Mouse (Mus musculus): Measurements from ENCODE around the gene Ets1.

Ets1 gene

DNA sequence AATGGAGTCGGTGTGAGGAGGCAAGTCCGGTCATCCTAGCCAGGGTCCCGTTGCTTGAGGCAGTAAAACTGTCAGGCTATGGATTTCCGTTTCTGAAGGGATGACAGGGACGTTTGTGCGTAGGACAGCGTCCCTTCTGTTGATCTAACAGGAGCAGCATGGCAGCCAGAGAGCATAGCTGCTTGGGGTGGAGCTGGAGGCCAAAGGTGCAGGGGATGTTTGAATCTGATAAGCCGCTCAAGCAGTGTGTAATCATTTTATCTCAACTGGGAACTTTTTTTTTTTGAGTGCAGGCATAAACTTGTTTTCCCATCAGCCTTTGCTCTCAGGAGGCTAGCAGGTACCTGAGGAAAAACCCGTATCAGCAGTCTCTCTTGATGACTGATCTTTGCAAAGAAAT, 95.8 kb downstream of the Ets1 start:
- no peak for DNase-seq

DNA sequence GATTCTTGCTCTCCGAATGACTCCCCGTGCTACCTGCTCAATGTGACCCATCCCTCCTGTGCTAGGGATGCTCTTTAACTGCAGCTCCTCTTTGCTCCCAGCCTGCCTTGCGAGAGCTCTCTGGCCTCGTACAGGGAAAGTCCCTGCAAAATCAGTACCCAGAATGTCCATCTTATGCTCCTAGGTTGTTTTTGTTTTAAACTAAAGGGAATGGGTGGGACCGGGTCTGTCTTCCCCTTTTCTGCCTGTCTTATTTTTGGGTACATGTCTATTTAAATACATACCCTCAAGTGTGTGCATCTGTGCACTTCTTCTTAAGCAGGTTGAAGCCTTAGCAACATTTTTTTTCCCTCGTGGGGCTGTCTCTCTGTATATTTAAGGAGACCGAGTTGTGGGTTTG, 99.0 kb downstream of the Ets1 start:
- DNase-seq: no peak

DNA sequence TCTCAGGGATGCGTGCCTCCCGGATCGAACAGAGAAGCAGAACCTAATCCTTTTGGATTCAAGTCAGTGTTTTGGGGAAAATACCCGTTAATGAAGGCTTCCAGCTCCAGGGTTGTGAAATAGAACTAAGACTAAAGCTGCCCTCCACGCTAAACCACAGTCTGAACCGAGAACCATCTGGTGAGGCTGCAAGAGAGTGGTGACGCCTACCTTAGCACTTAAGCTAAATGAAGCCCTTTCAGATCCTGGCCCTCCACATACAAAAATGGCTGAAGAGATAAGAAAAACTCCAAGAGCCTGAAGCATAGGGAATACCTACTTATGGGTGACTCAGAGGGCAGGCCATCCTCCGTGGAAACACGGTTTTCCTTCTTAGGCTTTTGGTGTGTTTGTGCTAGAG, 100.0 kb downstream of the Ets1 start:
- DNase-seq: no peak

DNA sequence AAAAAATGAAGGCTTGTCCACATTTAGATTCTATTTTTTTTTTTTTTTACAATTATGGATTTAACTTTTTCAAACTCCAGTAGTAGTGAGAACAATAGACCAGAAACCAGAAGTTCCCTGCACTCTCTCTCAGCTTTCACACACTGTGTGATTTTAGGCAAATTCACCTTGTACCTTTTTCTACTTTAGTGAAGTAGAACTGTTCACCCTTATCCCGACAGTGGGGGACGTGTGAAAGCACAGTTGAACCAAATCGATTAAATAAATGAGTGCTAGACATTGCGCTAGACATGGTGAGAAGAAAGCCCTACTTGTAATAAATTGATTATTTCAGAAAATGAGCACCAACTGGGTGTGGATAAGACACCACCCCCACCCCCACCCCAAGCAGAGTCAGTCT, 104.0 kb downstream of the Ets1 start:
- no peak for DNase-seq

DNA sequence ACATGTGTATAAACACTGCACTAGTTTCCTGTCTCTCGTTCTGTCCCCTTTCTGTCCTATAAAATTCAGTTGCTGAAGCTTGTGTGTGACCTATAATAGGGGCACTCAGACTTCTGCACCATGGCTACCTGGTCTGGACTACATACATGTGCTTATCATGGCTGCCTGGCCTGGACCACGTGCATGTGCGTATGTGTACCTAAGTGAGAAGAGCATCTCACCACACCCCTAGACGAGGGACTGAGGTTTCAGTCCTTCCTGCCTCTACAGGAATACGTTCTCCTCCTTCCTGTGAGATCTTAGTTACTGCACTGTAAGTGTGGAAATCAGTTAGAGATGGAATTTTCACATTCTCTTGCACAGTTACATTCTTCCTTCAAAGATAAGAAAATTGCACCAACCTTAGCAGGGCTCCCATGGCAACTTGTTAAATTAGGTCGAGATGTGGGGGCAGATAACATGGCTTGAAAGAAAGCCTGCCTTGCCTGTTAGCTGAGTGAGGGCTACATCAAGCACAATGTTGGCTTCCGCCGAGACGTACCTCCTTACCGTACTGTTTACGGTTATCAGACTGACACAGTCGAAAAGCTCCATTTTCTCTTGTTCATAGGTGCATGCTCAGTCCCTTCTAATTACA, 104.8 kb downstream of the Ets1 start:
- DNase-seq: no peak

DNA sequence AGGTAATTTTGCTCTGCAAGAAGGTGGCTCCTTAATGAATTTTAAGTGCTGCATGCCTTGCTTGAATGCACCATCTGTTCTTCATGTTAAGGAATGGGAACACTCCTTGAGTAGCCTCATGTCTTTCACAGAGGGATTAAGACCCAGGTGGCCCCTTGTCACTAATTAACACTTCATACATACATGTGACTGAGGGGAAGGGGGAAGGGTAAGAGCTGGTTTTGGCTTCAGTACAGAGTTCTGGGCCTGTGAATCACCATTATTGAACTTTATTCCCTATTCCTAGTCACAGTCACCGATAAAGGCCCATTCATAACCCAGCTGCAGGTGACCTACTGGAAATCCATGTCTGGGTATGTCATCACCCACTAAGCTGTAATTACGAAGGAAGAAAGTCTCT, 105.7 kb downstream of the Ets1 start:
- DNase-seq: no peak

DNA sequence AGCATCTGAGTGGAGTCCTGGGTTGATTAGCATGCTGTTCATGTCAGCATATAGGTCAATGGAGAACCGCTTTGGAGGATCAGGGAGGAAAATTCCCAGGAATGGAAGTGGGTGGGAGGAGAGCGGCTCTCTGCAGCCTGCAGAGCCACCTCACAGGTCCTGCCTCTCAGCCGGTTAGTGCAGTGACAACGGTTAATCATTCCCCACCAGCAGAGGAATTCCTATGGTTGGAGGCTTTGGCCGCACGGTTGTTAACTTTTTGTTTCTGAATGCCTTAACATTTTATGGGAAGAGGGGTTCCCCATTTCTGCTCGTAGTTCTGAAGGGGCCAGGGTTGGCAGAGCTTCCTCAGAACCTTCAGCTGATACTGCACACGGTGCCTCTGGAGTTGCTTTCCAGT, 107.1 kb downstream of the Ets1 start:
- DNase-seq: no peak

DNA sequence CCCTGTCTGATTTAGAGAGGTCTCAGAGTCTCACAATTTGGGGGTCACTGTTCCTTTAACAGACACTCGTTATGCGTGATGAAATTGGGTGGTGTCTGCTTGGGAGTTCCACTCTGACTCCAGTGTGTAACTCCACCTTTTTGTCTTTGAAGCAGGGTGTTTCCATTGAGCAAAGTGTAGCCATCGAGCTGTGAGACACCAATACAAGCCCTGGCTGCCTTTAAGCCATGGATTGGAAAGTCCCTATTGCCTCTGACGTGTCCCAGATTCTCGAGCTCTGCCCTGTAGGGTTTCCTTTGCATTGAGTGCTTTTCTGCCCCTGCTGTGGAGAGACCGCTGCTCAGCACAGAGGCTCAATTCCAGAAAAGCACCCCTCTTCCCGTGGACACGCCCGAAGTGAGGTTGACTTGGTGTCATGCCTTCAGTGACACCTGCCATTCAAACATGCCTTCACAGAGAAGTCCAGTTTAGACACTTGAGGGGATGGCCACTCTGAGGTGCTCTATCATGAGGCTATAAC, 107.7 kb downstream of the Ets1 start:
- DNase-seq: no peak

DNA sequence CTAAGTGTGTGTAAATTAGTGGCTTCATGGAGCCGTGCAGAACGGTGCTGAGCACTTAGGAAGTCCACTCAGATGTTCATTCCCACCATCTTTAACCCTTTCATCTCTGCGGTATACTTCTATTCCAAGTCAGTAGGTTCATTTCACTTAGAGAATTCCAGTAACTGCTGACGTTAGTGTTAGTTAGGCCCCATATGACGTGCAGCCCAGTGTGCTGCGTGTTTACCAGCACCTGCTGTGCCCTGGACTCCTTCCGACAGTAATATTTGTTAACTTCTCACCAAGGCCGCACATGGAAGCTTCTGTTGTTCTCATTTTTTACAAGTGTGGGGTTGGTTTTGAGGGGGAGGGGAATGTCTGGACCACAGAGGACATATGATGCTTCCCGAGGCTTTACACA, 108.3 kb downstream of the Ets1 start:
- no peak for DNase-seq

DNA sequence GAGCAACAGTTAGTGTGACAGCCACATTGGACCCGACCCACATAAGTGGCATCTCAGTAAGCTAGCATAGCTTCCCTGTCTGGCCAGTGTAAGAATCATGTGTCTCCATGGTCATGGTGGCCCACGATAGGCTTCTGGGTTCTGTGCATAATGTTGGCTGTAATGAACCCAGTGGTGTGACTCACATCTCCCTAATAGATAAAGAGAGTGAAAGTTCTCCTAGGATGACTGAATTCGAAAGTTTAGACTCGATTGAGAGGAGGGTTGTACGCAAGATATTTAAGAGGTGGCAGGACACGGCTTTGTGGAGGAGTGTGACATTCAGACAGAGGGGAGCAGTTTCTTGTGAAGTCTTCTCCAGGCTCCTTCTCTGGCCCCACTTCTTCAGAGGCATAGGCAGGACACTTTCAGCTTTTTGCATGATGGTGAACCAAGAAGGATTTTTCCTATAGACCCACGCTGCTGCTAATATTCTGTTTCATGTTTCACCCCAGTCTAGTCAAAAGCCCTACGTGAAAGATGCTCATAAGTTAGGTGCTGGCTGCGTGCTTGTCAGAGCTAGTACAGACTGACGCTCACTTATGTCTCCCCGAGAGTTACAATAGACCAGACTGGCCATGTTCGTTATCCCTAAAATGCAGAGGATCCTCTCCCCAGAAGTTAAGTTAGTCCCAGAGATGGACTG, 109.2 kb downstream of the Ets1 start:
- no peak for DNase-seq

DNA sequence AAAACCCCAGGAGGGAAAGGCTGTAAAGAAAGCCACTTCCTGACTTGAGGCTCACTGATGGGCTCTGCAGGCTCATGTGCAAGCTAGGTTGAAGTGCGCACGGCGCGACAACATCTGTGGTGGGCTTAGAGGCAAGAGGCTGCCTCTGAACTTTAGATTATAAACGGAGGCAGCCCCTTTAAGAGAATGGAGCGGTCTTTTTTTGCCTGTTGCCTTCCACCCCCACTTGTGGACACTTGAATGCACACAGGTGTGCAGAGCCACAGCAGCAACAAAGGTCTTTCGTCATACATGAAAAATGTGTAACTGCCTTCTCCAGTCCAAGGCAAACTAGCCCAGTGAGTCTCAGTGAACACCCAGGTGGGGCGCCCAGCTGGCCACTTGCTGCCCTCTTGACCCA, 110.0 kb downstream of the Ets1 start:
- no peak for DNase-seq

DNA sequence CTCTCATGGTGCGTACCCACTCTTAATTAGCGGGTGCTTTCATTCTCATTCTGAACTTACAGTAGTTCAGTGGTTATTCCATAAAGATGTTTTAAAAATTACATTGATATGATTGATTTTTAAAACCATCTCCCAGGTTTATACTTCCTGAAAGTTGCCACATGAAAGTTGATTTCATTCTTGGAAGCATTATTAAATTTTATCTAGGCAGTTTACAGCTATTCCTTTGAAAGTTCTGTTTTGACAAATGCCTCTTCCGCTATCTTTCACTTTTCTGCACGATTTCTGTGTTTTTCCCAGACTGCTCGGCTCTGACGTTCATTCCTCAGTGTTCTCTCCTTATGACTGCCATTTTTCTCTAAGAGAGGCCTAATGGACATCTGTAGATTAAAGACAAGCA, 110.6 kb downstream of the Ets1 start:
- DNase-seq: no peak

DNA sequence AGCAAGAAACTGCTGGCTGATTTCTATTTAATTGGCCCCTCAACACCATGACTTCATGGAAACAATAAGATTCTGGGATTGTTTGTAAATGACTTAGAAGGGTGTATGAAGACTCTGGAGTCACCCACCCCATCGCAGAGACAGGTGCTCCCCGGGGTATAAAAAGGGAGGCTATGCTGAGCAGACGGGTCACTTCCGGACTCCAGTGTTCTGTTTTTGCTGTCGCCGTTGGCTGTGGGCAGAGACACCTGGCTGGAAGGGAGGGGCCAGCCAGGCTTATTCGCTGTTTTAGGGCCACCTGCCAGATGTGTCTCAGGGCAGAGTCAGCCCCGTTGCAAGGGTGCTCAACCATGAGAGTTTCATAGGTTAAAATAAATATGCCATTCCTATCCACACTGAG, 111.6 kb downstream of the Ets1 start:
- no peak for DNase-seq

DNA sequence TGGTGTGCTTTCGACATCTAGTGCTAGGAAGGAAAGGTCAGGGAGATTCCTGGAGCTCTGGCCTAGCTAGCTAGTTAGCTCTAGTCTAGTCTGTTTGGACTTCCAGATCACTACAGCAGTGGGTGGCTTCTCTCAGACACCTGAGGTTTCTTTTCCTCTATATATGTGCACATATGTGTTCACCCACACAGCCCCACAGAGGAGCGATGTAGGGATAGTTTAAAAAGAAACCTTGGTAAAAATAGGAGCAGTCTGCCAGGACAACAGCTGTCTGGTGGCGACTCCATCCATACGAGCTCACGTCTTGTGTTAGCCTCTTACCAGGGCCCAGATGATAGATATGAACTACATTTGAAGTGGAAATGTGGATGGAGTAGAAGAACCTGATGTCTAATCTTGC, 112.5 kb downstream of the Ets1 start:
- DNase-seq: no peak

DNA sequence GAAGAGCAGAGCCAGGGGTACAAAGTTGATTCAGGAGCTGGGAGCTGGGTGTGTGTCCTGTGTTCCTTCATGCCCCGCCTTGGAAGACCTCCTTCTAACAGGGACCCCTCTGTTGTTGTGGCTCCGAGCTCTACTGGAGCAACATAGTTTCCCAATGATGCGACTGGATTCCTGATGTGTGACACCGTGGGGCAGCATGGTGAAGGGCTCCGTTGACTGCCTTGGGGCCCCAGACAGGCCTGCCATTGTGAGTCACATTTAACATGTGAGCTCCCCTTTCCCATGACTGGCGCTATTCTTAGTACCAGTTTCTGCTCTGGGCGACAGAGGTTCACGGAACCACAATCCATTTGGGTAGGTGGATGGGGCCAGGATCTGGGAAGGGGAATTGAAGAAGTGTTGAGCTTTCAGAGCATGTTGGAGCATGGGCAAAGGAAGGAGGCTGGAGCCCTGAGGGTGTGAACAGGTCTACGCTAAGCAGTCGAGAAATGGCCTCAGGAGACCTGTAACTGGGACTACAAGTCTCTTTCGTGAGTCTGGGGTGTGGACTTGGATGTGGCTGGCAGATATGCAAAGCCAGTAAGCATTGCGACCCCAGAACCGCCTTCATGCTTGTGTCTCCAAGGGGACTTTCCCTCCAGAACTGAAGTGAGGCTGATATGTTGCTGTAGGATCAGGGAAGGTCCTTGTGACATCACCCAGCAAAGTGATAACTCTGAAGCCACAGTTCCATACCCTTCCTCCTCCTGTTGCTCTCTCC, 113.9 kb downstream of the Ets1 start:
- DNase-seq: no peak

DNA sequence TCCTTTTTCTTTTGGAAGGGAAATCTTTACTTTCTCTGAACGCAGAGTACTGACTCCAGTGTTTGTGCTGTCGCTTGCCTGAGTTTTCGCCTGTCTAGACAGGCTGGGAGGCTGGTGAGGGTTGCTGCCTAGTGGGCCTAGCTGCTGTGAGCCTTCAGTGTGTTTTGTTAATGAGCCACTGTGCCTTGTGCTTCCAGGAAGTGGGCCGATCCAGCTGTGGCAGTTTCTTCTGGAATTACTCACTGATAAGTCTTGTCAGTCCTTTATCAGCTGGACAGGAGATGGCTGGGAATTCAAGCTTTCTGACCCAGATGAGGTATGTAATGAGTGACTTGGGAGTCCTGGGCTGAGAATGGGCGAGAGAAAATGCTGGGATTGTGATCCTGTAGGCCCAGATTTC, 116.6 kb downstream of the Ets1 start:
- no peak for DNase-seq

DNA sequence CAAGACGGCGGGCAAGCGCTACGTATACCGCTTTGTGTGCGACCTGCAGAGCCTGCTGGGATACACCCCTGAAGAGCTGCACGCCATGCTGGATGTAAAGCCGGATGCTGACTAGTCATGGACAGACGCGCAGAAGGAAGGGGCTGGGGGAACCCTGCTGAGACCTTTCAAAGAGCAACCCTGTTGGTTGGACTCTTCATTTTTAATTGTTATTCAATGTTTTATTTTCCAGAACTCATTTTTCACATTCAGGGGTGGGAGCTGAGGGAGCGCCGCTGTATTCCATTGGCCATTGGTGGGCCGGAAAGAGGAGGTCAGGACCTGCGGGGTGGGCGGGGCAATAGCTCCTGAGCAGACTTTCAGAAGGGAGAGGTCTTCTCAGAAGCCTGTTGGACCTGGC, 118.3 kb downstream of the Ets1 start:
- no peak for DNase-seq

DNA sequence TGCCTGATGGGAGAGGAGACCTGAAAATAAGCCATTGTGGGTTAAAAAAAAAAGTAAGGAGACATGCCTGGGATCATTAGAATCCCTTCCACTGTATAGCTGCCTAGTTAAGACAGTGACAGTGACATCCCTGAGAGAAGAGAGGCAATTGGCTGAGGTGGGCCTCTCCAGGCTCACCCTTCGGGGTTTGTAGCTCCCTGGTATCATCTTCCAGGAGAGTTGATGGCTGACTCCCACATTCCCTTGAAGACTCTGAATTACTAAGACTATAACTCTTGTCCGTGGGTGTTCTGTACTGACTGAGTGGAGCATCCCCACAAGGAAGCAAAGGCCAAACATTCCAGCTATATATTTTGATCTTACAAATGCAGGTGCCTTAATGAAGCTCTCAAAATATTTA, 120.0 kb downstream of the Ets1 start:
- DNase-seq: no peak

DNA sequence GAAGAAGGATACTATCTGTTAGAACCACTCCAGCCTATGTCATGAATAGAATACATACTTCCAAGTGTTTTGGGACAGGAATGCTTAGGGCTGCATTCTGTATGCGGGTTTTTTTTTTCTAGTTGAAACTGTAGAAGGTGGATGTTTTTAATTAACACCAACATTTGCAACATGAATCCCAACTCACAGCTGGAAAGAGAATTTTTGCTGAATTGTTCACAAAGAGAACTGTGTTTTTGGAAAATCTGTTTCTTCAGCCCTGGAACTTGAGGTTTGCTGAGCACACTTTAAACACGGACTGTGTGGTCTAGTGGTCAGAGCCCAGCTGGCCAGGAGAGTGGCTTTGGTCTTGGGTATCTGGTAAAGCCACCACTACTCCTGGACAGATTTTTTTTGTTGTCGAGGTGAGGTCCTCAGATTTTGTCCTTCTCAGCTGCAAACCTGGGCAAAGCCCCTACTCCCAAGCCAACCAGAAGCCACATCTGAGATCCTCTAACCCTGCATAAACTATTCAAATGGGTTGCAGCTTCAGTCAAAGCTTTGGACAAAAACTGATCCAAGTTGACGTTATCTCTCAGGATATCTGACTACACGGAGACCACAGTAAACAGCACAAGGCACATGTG, 122.4 kb downstream of the Ets1 start:
- DNase-seq: no peak

DNA sequence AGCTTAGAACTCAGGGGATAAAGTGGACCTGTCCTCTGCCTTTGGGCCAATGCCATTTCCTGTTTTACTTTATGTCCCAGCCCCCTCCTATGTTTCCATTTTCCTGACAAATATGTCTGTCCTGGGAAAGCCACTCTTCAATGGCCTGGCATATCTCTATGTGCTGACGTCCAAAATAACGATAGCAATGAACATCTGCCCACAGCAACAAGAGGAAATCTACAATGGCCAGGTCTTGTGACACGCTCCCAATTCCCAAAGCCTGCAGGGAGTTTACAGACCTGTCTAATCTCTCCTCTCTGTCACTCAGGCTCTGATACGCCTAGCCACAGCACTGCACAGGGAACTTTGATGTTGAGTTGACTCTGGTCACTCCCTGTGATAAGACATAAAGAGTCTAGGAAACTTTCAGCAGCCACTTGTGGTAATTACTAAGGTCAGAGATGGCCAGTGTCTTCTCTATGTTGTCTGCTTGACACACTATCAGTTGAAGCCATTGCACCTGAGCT, 124.7 kb downstream of the Ets1 start:
- DNase-seq: no peak

DNA sequence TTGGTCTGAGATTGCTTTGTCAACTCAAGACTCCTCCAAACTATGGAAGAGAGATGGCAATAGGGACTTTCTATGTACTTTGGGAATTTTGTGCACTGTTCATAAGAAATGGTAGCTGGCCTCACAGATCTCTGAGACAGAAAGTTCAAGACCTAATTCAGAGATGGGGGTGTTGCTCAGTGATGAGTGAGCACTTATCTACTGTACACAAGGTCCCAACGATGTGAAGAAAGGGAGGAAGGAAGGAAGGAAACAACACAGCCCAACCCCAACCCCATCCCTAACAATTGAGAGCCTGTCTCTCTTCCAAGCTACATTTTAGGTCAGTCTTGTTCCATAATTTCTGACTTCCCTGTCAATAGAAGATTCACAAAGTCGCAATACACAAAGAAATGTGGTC, 125.3 kb downstream of the Ets1 start:
- DNase-seq: no peak

DNA sequence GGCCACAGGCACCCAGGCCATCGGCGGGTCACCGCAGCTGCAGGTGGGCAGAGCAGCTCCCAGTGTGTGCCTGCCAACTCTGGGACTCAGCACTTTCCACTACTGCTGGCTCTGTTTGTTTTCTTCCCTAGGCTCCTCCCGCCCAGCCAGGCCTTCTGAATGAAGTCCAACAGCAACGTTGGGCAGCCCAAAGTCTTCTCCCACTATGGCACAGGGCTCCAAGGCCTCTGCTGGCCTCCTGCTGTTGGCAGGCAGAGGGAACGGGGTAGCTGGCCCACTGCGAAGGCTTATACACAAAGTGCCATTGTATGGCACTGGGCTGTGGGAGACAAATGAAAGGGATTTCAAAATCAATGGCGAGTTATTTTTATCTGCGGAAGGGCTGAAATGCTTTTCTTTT, 128.4 kb downstream of the Ets1 start:
- DNase-seq: peak; percentile 13

DNA sequence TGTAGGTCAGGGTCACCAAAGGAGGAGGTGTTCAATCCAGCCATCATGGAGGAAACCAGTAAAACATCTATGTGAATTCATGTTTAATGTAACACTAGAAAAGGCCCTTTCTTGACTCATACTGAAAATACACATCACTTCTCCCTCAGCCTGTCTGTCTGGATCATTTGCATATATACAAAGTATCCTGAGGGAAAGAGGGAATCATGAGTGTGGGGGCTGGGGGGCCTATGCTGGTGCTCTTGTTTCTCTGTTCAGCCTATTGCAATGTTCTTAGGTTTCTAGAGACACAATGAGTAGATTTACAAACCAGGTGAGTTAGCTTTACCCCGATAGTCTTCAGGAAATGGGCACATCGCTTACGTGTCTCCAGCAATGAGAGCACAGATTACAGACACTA, 129.1 kb downstream of the Ets1 start:
- DNase-seq: no peak

DNA sequence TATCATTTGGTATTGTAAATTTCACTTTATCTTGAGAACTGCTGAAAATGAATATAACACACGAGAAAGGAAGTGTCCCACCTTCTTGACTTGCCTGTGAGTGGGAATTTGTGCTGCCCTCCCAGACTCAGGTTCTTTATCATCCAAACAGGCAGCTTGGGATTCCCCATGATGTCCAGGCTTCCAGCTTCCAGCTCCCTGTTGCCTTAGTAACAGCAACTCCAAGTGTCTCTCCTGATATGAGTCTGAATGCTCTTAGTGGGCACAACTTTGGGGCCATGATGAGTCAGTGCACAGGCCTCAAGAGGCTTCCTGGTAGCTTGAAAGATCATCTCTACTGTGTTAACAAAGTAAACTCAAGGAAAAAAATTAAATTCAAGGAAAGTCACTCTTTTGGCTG, 142.8 kb downstream of the Ets1 start:
- no peak for DNase-seq

Measured in cerebellum, adult 9-10 months (tissue).